Mouse (Mus musculus) spleen, adult 18-20 months (tissue): ENCODE results near the gene Cat.

Experiments
- DNase-seq, 2 experiments: peaks; one replicate each; pipeline ENCODE4 v3.0.0; 2022; ENCODE audit warnings: mixed read lengths in 2 of 2

Cat gene

DNA sequence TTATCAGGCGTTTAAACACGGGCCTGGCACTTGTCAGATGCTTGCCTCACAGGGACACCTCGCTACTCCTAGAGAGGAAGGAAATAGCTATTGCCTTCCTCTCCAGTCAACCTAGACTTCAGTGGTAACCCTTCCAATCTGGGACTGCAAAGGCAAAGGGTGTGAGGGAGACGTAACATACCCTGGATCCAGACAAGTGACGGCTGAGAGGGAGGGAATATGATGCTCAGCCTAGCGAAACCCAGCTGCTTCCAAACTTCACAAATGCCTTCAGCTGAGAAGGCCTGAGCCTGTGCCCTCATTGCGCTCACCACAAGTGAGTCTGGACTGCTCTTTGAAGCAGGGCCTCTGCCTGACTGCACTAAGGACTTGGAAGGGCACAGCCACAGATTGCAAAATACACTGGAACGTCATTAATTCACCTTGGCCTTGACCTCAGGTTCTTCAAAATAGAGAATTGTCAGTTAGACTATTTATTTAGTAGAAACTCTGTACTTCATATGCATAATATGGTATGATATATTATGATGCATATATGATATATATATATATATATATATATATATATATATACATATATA, 52.2 kb downstream of the Cat start:
- DNase-seq, result no peak

DNA sequence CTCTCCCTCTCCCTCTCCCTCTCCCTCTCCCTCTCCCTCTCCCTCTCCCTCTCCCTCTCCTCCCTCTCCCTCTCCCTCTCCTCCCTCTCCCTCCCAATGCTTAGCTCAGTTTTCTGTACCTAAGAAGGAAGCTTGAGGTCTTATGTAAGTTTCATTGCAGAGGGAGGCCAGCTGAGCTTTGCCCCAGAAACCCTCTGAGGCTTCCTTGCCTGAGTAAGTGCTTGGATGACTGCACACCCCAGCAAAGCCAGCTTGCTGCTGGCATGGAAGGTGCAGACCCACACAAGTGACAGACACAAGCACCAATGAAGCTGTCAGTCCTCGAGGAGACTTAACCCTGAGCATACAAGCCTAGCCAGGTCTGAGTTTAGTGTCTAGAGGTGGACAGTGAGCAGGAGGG, 54.2 kb downstream of the Cat start:
- no peak for DNase-seq

DNA sequence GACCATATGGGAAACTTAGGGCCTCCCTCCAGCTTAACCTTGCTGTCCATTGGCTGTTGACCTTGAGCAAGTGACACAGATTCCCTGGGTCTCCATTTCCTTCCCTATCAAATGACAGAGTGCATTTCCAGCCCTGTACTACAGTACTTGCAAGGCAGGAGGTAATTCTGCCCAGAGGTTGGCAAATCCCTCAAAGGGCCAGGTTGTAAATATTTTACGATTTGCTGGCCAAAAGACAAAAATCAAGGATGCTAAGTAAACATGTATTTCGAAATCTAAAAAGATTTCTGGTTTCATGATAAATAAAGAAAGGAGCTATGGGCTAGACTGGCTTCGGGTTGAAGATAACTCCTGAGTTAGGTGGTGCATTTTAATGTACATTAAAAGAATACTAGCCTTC, 56.6 kb downstream of the Cat start:
- no peak for DNase-seq

DNA sequence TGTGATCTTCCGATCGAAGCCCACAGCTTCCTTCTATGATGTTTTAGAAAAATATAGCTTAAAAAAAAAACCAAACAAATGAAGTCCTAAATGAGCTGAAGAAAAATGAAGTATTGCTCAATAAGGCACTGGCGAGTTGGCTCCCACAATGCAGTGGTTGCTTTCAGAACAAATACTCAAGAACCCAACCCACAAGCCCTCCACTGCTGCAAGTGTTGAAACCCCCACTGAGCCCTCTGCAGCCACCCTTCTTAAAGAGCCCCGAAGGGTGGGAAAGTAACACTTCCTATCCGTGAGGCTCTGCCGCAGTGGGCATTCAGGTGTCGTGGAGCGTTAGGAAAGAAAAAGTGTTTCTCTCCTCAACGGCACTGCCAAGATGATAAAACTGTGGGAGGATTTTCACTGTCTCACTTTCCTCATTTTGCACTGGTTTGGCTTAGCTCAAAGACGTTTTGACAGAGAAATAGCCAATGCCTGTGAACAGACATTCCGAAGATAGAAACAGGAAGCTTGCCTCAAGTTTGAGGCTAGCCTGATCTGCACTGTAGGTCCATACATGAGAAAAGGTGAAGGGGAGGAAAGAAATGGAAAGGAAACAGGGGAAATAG, 59.4 kb downstream of the Cat start:
- DNase-seq, result no peak

DNA sequence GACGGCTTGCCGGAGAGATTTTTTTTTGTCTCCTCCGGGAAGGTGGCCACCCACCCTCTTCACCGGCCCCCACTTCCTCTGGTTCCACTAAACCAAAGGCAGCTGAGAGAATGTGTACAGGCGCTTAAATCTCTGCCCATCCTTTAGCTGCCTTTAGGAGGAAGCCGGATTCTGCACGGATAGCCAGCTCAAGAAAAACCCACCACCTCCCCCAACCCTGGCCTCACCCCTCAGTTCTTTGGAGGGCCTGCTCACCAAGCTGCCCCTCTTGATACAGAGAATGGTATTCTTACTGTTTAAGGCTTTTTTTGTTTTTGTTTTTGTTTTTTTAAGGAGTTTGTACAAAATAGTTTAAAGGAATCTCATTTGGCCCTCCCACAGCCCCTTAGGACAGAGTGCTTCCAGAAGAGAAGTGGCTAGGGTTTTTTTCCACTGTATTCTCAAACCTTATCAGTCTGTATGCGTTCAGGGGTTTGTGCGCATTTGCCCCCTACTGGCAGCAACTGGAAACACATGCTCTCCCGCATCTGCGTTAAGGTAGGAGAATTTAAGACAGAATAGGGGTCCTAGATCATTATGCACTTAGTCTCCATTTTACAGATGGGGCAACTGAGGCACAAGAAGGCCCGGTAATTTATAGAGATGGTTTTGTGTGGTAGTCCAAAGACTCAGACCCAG, 60.5 kb downstream of the Cat start:
- DNase-seq, result peak in 1 of 2 experiments; percentile 54

DNA sequence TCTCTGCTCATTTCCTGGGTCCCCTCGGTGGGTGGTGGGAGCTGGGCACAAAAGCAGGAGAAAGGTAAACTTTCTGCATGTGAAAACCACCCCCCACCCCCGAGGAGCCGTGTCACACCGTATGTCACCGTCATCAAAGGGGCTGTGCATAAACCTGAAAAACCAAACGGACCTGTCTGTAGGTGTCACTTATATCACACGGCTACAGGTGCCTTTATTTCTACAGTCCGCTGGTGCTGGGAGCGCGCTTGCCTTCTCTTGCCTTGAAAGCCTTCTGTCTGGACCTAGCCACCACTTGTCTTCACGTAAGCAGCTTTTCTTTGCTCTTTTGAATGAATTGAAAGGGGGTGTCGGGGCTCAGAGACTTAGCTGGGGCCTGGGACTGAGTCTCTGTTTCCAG, 61.1 kb downstream of the Cat start:
- DNase-seq, result no peak

DNA sequence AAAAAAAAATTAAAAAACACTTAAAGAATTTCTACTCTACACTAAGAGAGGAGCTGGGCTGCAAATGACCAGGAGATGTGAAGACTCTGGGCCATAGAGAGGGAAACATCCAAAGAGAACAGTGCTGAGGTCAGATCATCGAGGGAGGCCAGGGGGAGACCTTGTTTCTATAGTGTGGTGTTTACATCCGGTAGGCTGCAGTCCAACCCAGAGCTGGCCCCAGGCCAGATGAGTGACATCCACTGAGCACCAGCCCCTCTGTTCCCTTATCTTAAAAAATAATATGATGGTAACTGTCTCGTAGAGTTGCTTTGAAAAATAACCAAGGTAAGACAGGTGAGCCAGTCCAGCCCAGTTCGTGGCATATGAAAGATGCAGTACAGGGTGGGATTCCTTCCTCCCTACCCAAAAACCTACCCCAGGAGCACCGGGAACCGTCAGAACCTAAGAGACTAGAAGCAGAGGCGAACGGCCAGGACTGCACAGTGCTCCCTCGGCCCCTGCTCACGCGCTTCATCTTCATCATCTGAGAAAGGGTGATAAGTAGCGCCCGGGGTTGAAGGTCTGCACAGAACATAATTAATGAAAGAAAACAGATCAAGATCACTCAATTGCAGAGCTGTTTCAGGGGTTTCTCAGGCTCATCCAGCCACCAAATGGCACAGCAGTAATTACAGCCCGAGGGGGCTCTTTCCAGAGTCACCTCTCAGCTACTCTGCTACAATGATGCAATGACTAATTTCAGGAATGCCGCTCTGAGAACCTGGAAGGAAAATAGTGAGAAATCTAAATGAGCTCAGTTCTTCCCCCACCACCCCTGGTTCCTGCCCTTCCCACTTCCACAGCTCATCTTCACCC, 64.1 kb downstream of the Cat start:
- DNase-seq, result no peak

DNA sequence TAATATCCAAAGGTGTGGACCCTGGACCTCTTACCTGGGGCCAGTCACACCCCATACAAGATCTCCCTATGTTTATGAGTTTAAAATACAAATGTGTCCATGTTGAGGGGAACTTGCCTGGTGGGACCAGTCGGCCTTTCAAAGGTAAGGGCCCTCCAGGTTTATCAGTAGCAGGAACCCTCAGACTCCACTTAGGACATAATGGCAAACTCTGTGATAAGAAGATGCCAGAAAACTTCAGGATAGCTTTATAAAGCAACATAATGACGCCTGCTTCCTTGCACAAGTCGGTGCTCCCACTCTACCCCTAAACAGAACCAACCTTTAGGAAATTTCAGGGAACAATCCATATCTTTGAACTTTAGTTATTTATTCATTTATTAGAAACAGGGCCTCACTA, 69.2 kb downstream of the Cat start:
- no peak for DNase-seq

DNA sequence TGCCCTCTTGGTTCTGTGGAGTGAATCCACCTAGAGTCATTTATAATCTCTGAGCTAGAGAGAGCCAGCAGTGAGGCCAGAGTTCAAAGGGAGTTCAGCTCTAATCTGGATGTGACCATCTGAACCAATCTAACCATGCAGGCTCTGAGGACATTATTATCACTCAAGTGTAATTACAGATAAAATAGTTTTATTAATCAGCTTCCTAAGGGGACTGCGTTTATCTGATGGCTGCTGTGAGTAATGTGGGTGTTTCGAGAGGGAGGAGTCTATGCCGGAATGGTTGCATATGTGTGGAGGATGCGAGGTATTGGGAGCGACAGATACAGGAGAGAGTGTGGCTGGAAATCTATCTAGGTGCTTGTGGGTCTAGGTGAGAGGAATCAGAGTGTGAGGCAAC, 71.6 kb downstream of the Cat start:
- no peak for DNase-seq

DNA sequence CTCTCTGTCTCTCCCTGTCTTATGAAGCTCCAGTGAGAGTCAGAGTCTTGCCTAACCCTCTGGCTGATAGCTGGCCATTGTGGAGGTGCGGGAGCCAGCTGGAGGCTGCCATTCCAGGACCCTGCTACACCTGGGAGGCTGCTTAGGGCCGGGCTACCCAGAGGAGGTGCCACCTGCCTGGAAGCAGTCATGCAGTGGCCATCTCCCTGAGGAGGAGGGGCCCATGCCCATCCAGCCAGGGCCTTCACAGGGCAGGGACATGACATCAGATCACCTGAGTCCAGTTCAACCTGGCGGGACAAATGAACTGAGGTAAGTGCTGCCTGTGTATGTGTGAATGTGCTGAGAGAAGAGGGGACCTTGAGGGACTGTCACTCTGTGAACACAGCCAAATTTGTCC, 73.1 kb downstream of the Cat start:
- DNase-seq, result no peak

DNA sequence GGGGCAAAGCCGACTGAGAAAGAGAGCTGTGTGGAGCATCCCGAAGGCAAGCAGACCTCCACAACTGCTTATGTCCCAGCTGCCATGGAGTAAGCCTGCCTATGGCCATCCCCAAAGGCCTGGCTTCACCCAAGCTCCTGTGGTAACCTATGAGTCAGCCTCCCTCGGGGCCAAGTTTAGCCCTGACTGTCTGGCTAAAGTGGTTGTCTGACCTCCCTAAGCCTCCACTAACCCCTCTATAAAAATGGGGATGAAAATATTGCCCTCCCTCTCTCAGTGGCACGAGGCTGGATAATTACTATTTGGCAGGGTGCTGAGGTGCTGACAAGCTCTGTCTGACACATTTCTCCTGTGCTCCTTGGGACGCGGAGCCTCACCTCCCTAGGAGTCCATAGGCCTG, 73.6 kb downstream of the Cat start, which contains the start of gene Elf5:
Elf5 (plus strand) TSS at position 341 of the 400 bp plus-strand sequence.
- DNase-seq, result no peak

DNA sequence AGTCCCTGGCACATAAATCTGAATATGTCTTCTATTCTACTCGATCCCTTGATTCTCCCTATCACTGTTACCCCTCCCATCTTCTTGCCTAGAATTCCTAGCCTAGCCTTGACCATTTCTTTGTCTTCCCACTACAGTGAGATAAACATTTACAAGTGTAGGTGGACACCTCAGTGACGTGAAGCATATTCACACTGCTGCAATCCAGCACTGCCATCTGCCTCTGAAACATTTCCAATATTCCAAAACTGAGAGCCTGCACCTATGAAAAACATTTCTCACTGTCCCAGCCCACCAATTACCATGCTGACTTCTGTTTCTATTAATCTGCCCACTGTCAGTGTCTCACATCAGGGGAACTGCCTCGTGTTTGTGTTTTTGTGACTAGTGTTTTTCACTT, 78.7 kb downstream of the Cat start:
- no peak for DNase-seq
